Mouse (Mus musculus) right cerebral cortex, adult 2 months (tissue): ENCODE results near the gene Rgs12.
A peak's percentile ranks its signal among the peaks of the same experiment; 100 is the strongest.

Experiments used
- DNase-seq, 2 experiments: peaks; one replicate each; pipeline ENCODE4 v3.0.0; 2021 to 2022; ENCODE audit warnings: low spot score in 2 of 2

Gene Rgs12

GRCm38 (mm10) chr5:34948861-34949760 is at the start of gene Rgs12:
Gene Rgs12, plus strand, starts transcription at chr5:34949445.
- peak; percentile 23 to 25 for DNase-seq

- no peak for DNase-seq
These were observed 49.3 kb upstream of the Rgs12 start for GRCm38 (mm10) chr5:34899787-34900469.

- DNase-seq: no peak
These were observed 46.9 kb upstream of the Rgs12 start for GRCm38 (mm10) chr5:34902371-34902770.

DNA sequence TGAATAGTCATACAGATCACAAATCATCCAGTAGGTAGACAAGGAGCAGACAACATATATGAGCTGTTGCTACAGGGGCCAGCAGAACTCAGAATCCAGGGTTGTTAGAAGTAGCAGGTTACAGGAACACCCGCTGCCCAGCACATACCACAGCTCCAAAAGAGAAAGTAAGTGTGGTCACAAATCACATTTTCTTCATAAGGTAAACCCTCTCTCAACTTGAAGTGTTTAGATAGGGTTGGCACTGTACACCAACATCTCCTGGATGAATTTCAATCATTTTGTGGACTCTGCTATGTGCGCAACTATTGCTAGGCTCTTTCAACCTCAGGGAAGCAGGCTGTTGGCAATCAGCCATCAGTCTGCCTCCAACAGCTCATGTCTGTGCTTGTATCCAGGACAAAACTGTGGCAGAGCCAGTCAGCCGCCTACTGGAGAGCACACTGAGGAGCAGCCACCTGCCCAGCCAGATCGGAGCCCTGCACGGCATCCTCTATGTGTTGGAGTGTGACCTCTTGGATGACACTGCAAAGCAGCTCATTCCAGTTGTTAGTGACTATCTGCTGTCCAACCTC is 46.3 kb upstream of the Rgs12 start:
- peak in 1 of 2 experiments; percentile 38 for DNase-seq

DNA sequence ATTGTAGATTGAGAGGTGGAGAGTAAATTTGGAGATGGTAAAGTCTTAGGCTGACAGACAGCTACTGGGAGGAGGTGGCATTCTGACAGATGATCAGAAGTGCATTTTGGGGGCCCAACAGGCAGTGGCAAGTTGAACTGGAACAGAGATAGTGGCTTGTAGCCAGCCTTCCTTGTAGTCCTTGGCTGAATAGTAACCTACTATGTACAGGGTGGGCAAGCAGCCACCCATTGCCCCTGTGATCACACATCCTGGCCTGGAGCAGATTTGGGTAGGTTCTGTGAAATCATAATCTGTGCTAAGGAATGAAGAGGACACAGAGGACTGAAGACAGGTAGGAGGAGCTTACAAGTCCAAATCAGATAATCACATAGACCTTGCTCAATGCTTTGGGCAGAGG is 44.8 kb upstream of the Rgs12 start:
- no peak for DNase-seq

GRCm38 (mm10) chr5:34907230-34907629 is 42.0 kb upstream of the Rgs12 start:
- DNase-seq: no peak

- no peak for DNase-seq
These were observed 41.1 kb upstream of the Rgs12 start, which contains the start of gene Msantd1 for GRCm38 (mm10) chr5:34907910-34908725. Gene Msantd1, plus strand, starts transcription at chr5:34908012.

DNA sequence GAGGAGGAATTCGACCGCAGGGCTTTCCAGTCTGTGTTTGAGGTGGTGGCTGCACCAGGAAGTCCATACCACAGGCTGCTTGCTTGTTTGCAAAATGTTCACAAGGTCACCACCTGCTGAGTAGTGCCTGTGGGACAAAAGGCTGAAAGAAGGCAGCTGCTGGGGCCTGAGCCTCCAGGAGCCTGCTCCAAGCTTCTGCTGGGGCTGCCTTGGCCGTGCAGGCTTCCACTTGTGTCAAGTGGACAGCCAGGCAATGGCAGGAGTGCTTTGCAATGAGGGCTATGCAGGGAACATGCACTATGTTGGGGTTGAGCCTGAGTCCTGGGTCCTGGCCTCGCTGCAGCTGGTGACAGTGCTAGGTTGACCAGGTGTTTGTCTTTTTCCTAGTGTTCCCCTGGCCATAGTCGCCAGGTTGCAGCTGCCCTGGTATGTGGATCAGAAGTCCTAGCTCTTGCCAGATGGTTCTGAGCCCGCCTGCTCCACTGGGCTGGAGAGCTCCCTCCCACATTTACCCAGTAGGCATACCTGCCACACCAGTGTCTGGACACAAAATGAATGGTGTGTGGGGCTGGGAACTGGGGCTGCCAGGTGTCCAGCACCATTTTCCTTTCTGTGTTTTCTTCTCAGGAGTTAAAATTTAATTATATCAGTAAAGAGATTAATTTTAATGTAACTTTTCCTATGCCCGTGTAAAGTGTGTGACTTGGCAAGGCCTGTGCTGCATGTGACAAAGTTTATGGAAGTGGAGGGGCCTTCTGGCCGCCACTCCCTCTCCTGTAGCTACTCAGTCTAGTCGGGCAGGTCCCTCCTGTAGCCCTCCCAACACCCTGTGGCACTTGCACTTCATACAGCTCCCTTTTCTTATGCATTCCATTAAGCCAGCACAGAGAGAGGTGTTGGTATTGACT is 40.3 kb upstream of the Rgs12 start:
- DNase-seq: no peak

DNA sequence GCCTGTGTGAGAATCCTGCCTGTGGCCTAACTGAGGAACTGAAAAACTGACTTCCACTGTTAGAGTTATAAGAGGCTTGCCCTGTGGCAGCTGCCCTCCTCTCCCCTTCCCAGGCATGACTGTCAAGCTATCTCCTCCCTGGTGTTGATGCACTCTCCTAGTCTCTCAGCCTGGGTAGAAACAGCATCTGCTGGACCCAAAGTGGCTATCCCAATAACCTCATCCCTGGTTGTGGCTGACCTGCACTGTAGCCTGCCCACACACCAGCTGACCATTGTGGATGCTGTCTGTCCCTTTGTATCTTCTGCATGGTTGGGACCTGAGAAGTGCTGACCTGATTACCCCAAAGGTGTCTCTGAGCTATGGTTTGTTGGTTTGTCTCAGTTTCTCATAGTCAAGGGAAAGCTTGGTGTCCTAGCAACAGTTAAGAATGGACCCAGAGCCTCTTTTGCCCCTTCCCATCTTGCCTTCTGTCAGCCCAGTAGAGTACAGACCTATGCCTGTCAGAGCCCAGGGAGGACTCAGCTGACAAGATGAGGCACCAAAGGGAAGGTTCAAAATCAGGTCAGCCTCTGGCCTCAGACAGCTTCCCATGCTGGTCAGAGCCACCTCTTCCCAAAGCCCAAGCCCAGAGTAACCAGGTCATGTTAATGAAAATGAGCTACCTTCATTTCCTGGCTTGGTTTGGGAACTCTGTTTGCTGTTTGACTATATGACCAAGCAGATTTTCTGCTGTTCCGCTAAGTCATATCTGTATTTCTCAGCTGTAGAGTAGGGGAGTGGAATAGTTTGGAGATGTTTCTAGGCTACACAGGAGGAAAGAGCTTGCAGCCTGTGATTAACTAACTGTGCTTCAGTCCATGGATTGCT is 39.4 kb upstream of the Rgs12 start:
- no peak for DNase-seq

DNA sequence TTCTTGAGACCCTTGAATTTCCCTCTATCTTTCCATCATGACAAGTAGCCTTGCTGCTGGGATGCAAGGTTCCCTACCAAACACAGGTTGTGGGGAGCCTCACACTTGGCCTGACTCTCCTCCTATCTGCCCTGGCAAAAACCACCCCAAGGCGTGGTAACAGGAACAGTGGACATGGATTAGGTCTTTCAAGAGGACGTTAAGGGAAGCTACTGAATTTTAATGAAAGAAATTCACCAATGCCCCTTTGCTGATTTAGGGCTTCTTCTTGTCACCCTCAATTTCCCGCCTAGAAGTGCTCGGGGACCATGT is 38.8 kb upstream of the Rgs12 start:
- no peak for DNase-seq

GRCm38 (mm10) chr5:34915801-34916200 is 33.4 kb upstream of the Rgs12 start:
- DNase-seq: peak; percentile 85

DNA sequence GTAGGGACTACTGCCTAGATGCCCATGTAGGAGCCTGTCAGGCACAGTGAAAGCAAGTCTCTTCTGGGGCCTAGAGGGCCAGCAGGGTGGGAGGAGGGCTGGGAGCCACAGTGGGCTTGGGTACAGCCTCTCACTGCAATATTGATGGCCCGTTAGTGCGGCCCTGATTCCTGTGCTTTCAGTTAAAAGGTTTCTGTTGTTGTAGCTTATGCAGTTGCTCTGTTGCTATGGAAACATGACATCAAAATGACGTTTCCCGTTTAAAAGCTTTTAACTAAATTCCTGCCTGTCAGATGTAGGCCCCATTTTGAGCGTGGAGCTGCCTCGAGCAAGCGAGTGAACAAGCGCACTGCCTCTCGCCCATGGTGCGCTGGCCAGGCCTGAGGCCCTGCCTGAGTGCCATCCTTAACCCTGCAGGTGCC is 32.0 kb upstream of the Rgs12 start:
- peak; percentile 28 to 33 for DNase-seq

DNA sequence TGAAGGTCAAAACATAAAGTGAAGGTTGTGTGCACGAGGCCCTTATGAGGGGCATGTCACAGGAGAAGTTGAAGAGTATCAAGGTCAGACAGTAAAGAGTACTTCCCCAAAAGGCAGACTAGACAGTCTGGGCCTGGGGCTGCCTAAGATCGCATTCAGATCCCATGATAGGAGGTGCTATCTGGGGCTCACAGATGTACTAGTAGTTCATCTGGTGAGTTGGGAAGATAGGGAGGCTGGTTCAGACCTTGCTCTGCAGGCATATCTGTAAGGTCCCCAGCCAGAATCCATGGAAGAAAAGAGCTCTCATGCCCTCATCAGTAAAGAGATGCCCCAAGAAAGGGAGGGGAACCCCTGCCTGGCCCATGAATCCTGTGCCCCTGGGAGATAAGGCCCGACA is 30.5 kb upstream of the Rgs12 start:
- DNase-seq: no peak

GRCm38 (mm10) chr5:34922531-34922930 is 26.7 kb upstream of the Rgs12 start:
- no peak for DNase-seq

GRCm38 (mm10) chr5:34923920-34924319 is 25.3 kb upstream of the Rgs12 start:
- DNase-seq: no peak

- DNase-seq: no peak
These were observed 24.7 kb upstream of the Rgs12 start for GRCm38 (mm10) chr5:34924519-34924918.

- DNase-seq: no peak
These were observed 21.6 kb upstream of the Rgs12 start for GRCm38 (mm10) chr5:34927648-34928047.

- no peak for DNase-seq
These were observed 18.9 kb upstream of the Rgs12 start for GRCm38 (mm10) chr5:34930151-34930975.

DNA sequence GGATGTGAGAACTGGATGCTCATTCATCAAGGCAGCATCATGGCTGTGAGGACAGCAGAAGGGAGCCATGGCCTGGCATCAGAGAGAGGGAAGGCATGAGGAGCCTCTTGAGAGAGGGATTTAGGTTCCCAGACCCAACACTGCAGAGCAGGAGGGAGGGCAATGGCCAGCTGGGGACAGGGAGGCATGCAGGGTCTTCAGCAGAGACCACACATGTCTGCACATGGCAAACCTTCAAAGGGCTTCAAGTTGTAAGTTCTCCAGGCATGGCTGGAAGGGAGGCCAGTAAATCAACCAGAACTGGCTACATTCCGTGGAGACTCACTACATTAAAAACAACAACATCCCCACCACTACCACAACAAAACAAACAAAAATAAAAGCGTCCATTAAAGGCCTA is 18.2 kb upstream of the Rgs12 start:
- DNase-seq: no peak
